Mouse (Mus musculus) stomach, postnatal 0 days (tissue): ENCODE results near the gene Gm379.

Experiments used
- CTCF ChIP-seq: IDR thresholded peaks from 2 replicates; pipeline ENCODE4 v1.5.1; 2016; ENCODE audit warnings: antibody characterized with exemption, low read depth, mild to moderate bottlenecking, moderate library complexity
- EP300 ChIP-seq: optimal IDR thresholded peaks from 2 replicates; pipeline ENCODE3; 2016; ENCODE audit warnings: antibody characterized with exemption

DNA sequence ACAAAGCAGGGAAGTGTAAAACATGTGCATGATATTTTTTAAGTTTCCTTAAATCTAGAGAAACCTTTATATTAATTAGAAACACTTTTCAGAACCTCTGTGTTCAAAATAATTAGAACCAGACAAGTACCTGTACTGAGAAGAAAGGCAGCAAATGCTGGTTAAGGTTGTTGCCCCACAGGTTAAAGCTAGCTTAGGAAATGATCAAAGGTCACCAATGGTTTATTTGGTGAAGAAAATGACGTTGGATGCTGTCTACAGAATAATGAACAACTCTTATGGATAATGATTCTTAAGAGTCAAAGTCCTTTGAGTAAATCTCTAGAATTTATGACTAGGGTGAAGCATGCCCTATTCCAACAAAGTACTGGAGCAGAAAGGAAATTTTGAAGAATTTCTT is 42.7 kb downstream of the Gm379 start:
- TF ChIP-seq CTCF (no peak), EP300 (no peak)
